Mouse (Mus musculus): ENCODE data around the gene Nfe2l3.

The Nfe2l3 gene

GRCm38 (mm10) chr6:51486076-51486710, 53.7 kb downstream of the Nfe2l3 start:
- DNase-seq: no peak

- no peak for DNase-seq
Observed at GRCm38 (mm10) chr6:51486731-51487130, 54.3 kb downstream of the Nfe2l3 start.

- peak; percentile 70 to 79 for DNase-seq
Observed at GRCm38 (mm10) chr6:51489787-51490186, 57.3 kb downstream of the Nfe2l3 start.

- DNase-seq: no peak
Observed at GRCm38 (mm10) chr6:51497321-51498111, 65.0 kb downstream of the Nfe2l3 start.

GRCm38 (mm10) chr6:51505671-51506070, 73.2 kb downstream of the Nfe2l3 start:
- DNase-seq: no peak

GRCm38 (mm10) chr6:51507556-51507955, 75.1 kb downstream of the Nfe2l3 start:
- DNase-seq: no peak
